Mouse (Mus musculus) lung, postnatal 36 days (tissue): ENCODE measurements around the gene Cercam.
"Not testable (repeated sequence)": the region's sequence is repeated elsewhere in the genome, so short reads cannot be mapped to it uniquely, and the experiment has no call there.

ENCODE experiments used
- DNase-seq: peaks from one replicate; pipeline ENCODE4 v3.0.0; 2022; ENCODE audit warnings: mixed read lengths

The Cercam gene

GRCm38 (mm10) chr2:29898081-29898480 is 29.1 kb downstream of the Cercam start:
- DNase-seq = no peak

DNA sequence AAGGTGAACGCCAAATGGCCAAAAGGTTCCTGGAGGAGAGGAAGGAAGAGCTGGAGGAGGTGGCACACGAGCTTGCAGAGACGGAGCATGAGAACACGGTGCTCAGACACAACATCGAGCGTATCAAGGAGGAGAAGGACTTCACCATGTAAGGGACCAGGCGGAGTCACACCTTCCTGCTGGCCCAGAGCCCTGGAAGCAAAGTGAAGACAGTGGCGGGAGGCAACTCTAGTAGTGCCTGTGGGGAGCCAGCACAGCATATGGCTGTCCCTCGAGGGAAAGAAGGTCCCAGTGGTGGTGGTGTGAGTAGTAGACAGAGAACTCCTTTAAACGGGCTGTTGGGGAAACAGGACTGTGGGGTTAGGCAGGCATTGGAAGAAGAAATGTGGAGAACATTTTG is 33.2 kb downstream of the Cercam start:
- no peak for DNase-seq

DNA sequence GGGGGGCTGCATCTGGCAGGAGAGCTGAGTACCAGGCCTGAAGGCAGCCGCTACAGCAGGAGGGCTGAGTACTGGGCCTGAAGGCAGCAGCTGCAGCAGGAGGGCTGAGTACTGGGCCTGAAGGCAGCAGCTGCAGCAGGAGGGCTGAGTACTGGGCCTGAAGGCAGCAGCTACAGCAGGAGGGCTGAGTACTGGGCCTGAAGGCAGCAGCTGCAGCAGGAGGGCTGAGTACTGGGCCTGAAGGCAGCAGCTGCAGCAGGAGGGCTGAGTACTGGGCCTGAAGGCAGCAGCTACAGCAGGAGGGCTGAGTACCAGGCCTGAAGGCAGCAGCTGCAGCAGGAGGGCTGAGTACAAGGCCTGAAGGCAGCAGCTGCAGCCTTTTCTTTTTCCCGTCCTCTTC is 39.2 kb downstream of the Cercam start:
- not testable (repeated sequence) for DNase-seq

DNA sequence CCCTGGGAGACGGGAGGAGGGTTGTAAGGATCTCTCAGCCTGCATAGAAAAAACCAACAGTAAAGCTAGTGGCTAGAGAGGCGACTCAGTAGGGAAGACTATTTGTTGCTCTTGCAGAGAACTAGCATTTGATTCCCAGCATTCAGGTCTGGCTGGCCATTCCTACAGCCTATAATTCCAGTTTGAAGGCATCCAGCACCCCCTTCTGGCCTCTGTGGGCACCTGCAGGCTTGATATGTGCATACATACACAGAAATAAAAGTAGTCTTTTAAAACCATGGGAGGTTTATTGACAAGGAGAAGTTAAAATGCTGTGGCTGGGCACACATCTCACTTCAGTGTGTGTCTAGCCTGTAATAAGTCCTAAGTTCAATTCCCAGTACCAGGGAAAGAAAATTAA is 41.1 kb downstream of the Cercam start:
- no peak for DNase-seq

- no peak for DNase-seq
Observed at GRCm38 (mm10) chr2:29917621-29918020, 48.7 kb downstream of the Cercam start.

GRCm38 (mm10) chr2:29922011-29922410 is 53.0 kb downstream of the Cercam start:
- peak; percentile 74 for DNase-seq

- DNase-seq = no peak
Observed at GRCm38 (mm10) chr2:29926542-29926941, 57.6 kb downstream of the Cercam start.

GRCm38 (mm10) chr2:29930506-29930905 is 61.5 kb downstream of the Cercam start:
- DNase-seq = no peak

DNA sequence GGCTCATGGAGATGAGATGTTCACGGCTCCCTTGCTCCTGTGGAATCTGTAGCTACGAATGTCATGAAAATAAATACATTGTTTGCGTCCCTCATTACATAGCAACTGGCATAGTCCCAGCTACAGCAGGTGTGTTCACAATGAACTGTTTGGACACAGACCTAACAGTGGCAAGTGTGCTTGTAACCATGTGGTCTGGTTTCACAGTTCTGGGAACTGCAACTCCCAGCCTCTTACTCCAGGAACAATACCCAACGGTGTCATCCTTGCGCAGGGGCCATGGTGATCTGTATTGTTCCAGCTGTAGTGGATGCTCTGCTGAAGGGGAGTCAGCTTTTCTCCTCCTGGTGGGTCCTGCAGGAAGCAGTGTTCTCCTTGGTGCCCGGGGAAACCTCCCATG is 62.2 kb downstream of the Cercam start:
- no peak for DNase-seq
